Mouse (Mus musculus) granulocyte monocyte progenitor cell, adult 5-6 weeks (primary cell): ENCODE results near the gene Mcmbp. TPM values are rescaled to one million over a fixed set of nuclear protein-coding genes. Genes with fewer than 3 reads are reported as not detected.

ENCODE experiments used
- total RNA-seq, 2 experiments: library from RNA; stranded (forward) in 1 of 2; stranded (reverse) in 1 of 2; fragments of 200-712, 200-1000 nt in 1 of 2; fragments of >200 nt in 1 of 2; fragmentation: Nextera tagmentation in 1 of 2; gene quantifications; 2 replicates each; pipeline ENCODE4 v1.2.3; 2014 to 2017

Mcmbp gene
- total RNA-seq, 2 experiments from 2014 or later, result 64.0 to 87.6 TPM

Other genes starting within 250 kb of the Mcmbp start
- 8.0 and 9.8 TPM in 2 replicates for gene Bag3, start 216.9 kb downstream of the Mcmbp start, total RNA-seq (2014; fragmentation: Nextera tagmentation)
- gene Bag3, start 216.9 kb downstream of the Mcmbp start, total RNA-seq (2017), result 5.6 and 7.0 TPM in 2 replicates
- gene Inpp5f, start 129.2 kb downstream of the Mcmbp start, total RNA-seq (2014; fragmentation: Nextera tagmentation), result 9.5 and 11.4 TPM in 2 replicates
- gene Inpp5f, start 129.2 kb downstream of the Mcmbp start, total RNA-seq (2017), result 8.7 and 17.9 TPM in 2 replicates
- 29.6 and 32.0 TPM in 2 replicates for gene Sec23ip, start 4.4 kb upstream of the Mcmbp start, total RNA-seq (2014; fragmentation: Nextera tagmentation)
- gene Sec23ip, start 4.4 kb upstream of the Mcmbp start, total RNA-seq (2017), result 42.6 and 46.0 TPM in 2 replicates